Mouse (Mus musculus): ENCODE results near the gene Fxyd4. TPM values are rescaled to one million over a fixed set of nuclear protein-coding genes. Genes with fewer than 3 reads are reported as not detected.

Fxyd4 gene
- total RNA-seq, 2 experiments from 2014 or later: not detected

- DNase-seq (ENCODE audit: extremely low spot score in 1 of 2, low spot score in 2 of 2): no peak
- Histone ChIP-seq H3K27ac (no peak overlapping the region), H3K4me3 (no peak overlapping the region)
- TF ChIP-seq CTCF (IDR thresholded peaks at IDR 0.05): no peak
- intact Hi-C loops (cut with DNase I): no loop called here
These were observed 51.5 kb downstream of the Fxyd4 start for GRCm38 (mm10) chr6:117885943-117886342.

Small RNA genes within 50 kb of the gene (microRNA-seq; reads per million reads assigned to microRNA genes)
- 0 reads per million in 2 experiments for gene Gm25535

Other genes with a start within 250 kb of the Fxyd4 start
- gene Zfp637, start 96.5 kb downstream of the Fxyd4 start, total RNA-seq (2021): 10 to 100 TPM; 53.6 to 60.3 TPM
- gene Zfp239, start 75.6 kb downstream of the Fxyd4 start, total RNA-seq (2021): 10 to 100 TPM; 44.7 to 49.2 TPM
- 100 to 1,000 TPM; 111 to 116 TPM for gene Hnrnpf, start 37.4 kb downstream of the Fxyd4 start, total RNA-seq (2021)
- 100 to 1,000 TPM; 208 to 213 TPM for gene Rasgef1a, start 73.7 kb upstream of the Fxyd4 start, total RNA-seq (2021)
- 10 to 100 TPM; 12.3 to 13.4 TPM for gene Csgalnact2, start 201.4 kb upstream of the Fxyd4 start, total RNA-seq (2021)

Data from left cerebral cortex, adult 2 months (tissue).